Mouse (Mus musculus): ENCODE results near the gene Btn1a1.
A peak's percentile ranks its signal among the peaks of the same experiment; 100 is the strongest.

Gene Btn1a1

GRCm38 (mm10) chr13:23438521-23438920 lies 27.2 kb downstream of the Btn1a1 start:
- peak; percentile 74 for DNase-seq (ENCODE audit: low read depth, low spot score)

GRCm38 (mm10) chr13:23437908-23438307 lies 27.8 kb downstream of the Btn1a1 start:
- DNase-seq (ENCODE audit: low read depth, low spot score), result peak; percentile 82

GRCm38 (mm10) chr13:23436861-23437822 lies 28.6 kb downstream of the Btn1a1 start:
- DNase-seq (ENCODE audit: low read depth, low spot score), result peak; percentile 83

- DNase-seq (ENCODE audit: low read depth, low spot score), result peak; percentile 78
Observed at GRCm38 (mm10) chr13:23436231-23436661, 29.5 kb downstream of the Btn1a1 start.

GRCm38 (mm10) chr13:23435676-23436075 lies 30.0 kb downstream of the Btn1a1 start:
- DNase-seq (ENCODE audit: low read depth, low spot score), result peak; percentile 73

GRCm38 (mm10) chr13:23435241-23435640 lies 30.5 kb downstream of the Btn1a1 start:
- DNase-seq (ENCODE audit: low read depth, low spot score), result no peak

GRCm38 (mm10) chr13:23434426-23434825 lies 31.3 kb downstream of the Btn1a1 start:
- no peak for DNase-seq (ENCODE audit: low read depth, low spot score)

GRCm38 (mm10) chr13:23433801-23434200 lies 31.9 kb downstream of the Btn1a1 start:
- no peak for DNase-seq (ENCODE audit: low read depth, low spot score)

GRCm38 (mm10) chr13:23433206-23433605 lies 32.5 kb downstream of the Btn1a1 start:
- peak; percentile 67 for DNase-seq (ENCODE audit: low read depth, low spot score)

- peak; percentile 98 for DNase-seq (ENCODE audit: low read depth, low spot score)
Observed at GRCm38 (mm10) chr13:23432562-23433201, 33.0 kb downstream of the Btn1a1 start.

GRCm38 (mm10) chr13:23431351-23431771 lies 34.3 kb downstream of the Btn1a1 start:
- peak; percentile 94 for DNase-seq (ENCODE audit: low read depth, low spot score)

- DNase-seq (ENCODE audit: low read depth, low spot score), result peak; percentile 92
Observed at GRCm38 (mm10) chr13:23430734-23431133, 35.0 kb downstream of the Btn1a1 start.

GRCm38 (mm10) chr13:23429771-23430380 lies 35.8 kb downstream of the Btn1a1 start:
- peak; percentile 27 for DNase-seq (ENCODE audit: low read depth, low spot score)

- DNase-seq (ENCODE audit: low read depth, low spot score), result peak; percentile 69
Observed at GRCm38 (mm10) chr13:23428166-23428993, 37.3 kb downstream of the Btn1a1 start.

- no peak for DNase-seq (ENCODE audit: low read depth, low spot score)
Observed at GRCm38 (mm10) chr13:23427401-23427910, 38.2 kb downstream of the Btn1a1 start.

GRCm38 (mm10) chr13:23426922-23427321 lies 38.8 kb downstream of the Btn1a1 start:
- DNase-seq (ENCODE audit: low read depth, low spot score), result peak; percentile 90

GRCm38 (mm10) chr13:23426335-23426734 lies 39.4 kb downstream of the Btn1a1 start:
- peak; percentile 93 for DNase-seq (ENCODE audit: low read depth, low spot score)

GRCm38 (mm10) chr13:23425505-23425904 lies 40.2 kb downstream of the Btn1a1 start:
- peak; percentile 92 for DNase-seq (ENCODE audit: low read depth, low spot score)

GRCm38 (mm10) chr13:23424494-23425325 lies 41.0 kb downstream of the Btn1a1 start:
- DNase-seq (ENCODE audit: low read depth, low spot score), result peak; percentile 97

GRCm38 (mm10) chr13:23424052-23424380 lies 41.7 kb downstream of the Btn1a1 start:
- DNase-seq (ENCODE audit: low read depth, low spot score), result no peak
